1 mouse cellular context compared by ENCODE assay signal in the genomic region with DNA sequence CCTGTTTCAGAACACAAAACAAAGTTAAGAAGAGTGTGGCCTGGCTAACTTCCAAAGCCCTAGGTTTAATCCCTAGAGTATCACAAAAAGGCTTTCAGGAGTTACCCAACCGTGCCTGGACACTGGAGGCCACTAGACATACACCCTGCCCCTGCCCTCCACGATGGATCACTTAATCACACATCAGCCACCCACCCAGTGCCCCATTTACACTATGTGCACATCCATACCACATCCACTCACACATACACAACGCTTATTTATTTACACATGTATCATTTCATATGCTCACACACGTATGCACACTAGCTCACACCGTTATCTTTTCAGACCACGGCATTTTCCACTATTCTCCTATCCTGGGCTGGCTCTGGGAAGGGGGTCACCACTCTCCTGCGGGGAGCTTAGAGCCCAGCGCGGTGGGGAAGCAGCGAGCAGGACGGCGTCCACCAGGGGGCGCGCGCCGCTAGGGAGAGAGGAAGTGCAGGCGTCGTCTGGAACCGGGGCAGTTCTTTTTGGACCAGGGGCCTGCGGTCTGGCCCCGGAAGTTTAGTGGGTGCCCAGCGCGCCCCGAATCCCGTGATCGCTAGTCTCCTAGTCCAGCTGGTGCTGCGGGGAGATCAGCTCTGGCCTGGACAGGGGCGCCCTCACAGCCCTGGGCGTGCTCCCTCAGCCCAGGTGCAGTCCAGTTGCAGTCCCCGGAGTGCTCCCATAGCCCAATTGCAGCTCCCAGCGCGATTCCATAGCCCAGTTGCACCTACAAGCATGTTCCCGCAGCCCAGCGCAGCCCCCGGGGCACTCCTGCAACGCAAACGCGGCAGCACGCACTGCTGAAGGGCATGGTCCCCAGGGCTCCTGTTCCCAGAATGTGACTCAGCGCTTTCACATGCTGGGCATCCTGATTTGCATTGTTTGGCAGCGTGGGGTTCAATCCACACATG.
A peak's percentile ranks its signal among the peaks of the same experiment; 100 is the strongest.
TF ChIP-seq lines count a peak whose summit lies in the region.

No protein-coding gene starts in this region.

TF ChIP-seq in MEL, 35 proteins besides CTCF, POLR2A, EP300 and RAD21:
- TF ChIP-seq GATA1 (IDR thresholded peaks at IDR 0.05; ENCODE audit: low read depth, low read length) (no peak), MXI1 (IDR thresholded peaks at IDR 0.05; ENCODE audit: low read depth, low read length) (peak; percentile 29; the same call in 1 of the 2 replicates), TCF12 (IDR thresholded peaks at IDR 0.05; ENCODE audit: low read depth, low read length) (0 out of 2 replicates have a peak, but pooled peaks have one; percentile 3), HCFC1 (IDR thresholded peaks at IDR 0.05; ENCODE audit: low read depth, low read length) (peak; percentile 62; the same call in 1 of the 2 replicates), ZNF384 (IDR thresholded peaks at IDR 0.05; ENCODE audit: low read depth, low read length) (no peak), MAZ (IDR thresholded peaks at IDR 0.05; ENCODE audit: low read depth, low read length) (peak; percentile 62; the same call in 1 of the 2 replicates), ZC3H11A (IDR thresholded peaks at IDR 0.05; ENCODE audit: low read depth, low read length) (peak; percentile 96), ELF1 (IDR thresholded peaks at IDR 0.05; ENCODE audit: low read depth, low read length) (peak; percentile 58), SMC3 (IDR thresholded peaks at IDR 0.05; ENCODE audit: low read depth, low read length) (peak; percentile 100), MAX (IDR thresholded peaks at IDR 0.05; ENCODE audit: low read length) (peak; percentile 40)
